Mouse (Mus musculus) heart, adult 2 months (tissue): ENCODE measurements at regions not wholly inside any gene's neighbourhood (a gene's known extent, or its start where the extent isn't known, plus 50 kb on each side); places are given as distances from the start of the nearest gene placed in this dataset.

Experiments used
- DNase-seq, 2 experiments: peaks; one replicate each; pipeline ENCODE4 v3.0.0; 2021
- H3K27ac ChIP-seq: fragments of 200-600 bp; 2 replicates; pipeline ENCODE4 v1.8.1; 2022
- H3K27me3 ChIP-seq: fragments of 200-500 bp; 2 replicates; pipeline ENCODE4 v1.6.1; 2012; ENCODE audit warnings: mild to moderate bottlenecking, low read length, inconsistent platforms, mixed read lengths; ENCODE audit not compliant: control insufficient read depth, insufficient read depth
- H3K36me3 ChIP-seq: fragments of 200-500 bp; 2 replicates; pipeline ENCODE4 v1.6.1; 2012; ENCODE audit warnings: low read length, inconsistent platforms; ENCODE audit not compliant: control insufficient read depth, insufficient read depth
- H3K4me1 ChIP-seq: fragments of 200-500 bp; 2 replicates; pipeline ENCODE4 v1.6.1; 2011; ENCODE audit warnings: low read length; ENCODE audit not compliant: control insufficient read depth, insufficient read depth
- H3K4me3 ChIP-seq: fragments of 200-600 bp; 2 replicates; pipeline ENCODE4 v1.8.1; 2022
- H3K79me2 ChIP-seq: fragments of 200-500 bp; replicated peaks from 2 replicates; pipeline ENCODE4 v1.6.1; 2012; ENCODE audit warnings: mild to moderate bottlenecking, inconsistent platforms, low read length, moderate library complexity, mixed read lengths; ENCODE audit not compliant: control insufficient read depth, insufficient read depth
- H3K9ac ChIP-seq: fragments of 200-500 bp; 2 replicates; pipeline ENCODE4 v1.6.1; 2012; ENCODE audit warnings: low read depth, mild to moderate bottlenecking, control low read depth, inconsistent platforms, low read length, mixed read lengths
- CTCF ChIP-seq: fragments of 200-600 bp; IDR thresholded peaks from 2 replicates; pipeline ENCODE4 v1.8.1; 2022; ENCODE audit warnings: antibody characterized with exemption, mild to moderate bottlenecking, moderate library complexity
- EP300 ChIP-seq: fragments of 200-500 bp; IDR thresholded peaks from 2 replicates; pipeline ENCODE4 v1.6.1; 2011; ENCODE audit warnings: low read depth, low read length, control low read depth; ENCODE audit not compliant: insufficient read depth
- POLR2A ChIP-seq: fragments of 200-500 bp; IDR thresholded peaks from 2 replicates; pipeline ENCODE4 v1.6.1; 2011; ENCODE audit warnings: mild to moderate bottlenecking, low read depth, low read length, control low read depth; ENCODE audit not compliant: insufficient read depth
- WGBS: fragments of 180-500 bp; shearing (Covaris S2); methylation state at CpG from one replicate; pipeline ENCODE4 v1.1.7; 2018; 5-methylcytosine and 5-hydroxymethylcytosine counted together
- intact Hi-C: fragments of 180-260 bp; cut with DNase I; formaldehyde crosslinking; loops from one replicate; pipeline ENCODE4 v1.15.1; 2025

DNA sequence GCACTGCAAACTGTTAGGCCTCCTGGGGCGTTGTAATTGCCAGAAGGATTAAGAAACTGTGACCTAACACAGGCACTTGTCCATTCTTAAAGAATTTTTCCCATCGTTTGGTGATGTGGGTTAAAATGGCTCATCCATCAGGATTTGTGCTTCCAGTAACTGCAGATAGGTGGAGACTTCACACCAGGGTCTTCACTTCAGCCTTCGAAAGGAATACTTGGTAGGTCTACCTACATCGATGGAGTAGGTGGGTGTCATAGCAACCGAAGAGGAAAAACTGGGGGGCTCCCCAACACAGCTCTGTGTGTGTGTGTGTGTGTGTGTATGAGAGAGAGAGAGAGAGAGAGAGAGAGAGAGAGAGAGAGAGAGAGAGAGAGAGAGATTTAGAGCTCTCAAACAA, 126.3 kb upstream of the Zfp706 start:
- no peaks in the 10 kb centered on the region for H3K79me2 ChIP-seq
- no peak overlapping the region for H3K27ac ChIP-seq
- no peaks in the 10 kb centered on the region for H3K27me3 ChIP-seq
- no peak overlapping the region for H3K4me3 ChIP-seq
- H3K36me3 ChIP-seq = no peaks in the 10 kb centered on the region
- WGBS = 35% methylated on average over 5 of the region's 5 CpGs
- no peak overlapping the region for H3K9ac ChIP-seq
- intact Hi-C loops = no loop called here
- H3K4me1 ChIP-seq = peaks cover 1% of the 10 kb centered on the region; the same call in 1 of the 2 replicates
- peak; percentile 68 for TF ChIP-seq CTCF
- no peak for TF ChIP-seq POLR2A
- TF ChIP-seq EP300 = no peak
- DNase-seq = no peak

GRCm38 (mm10) chr15:37127681-37128080, 120.1 kb upstream of the Zfp706 start:
- no peak overlapping the region for H3K27ac ChIP-seq
- intact Hi-C loops = no loop called here
- H3K9ac ChIP-seq = no peak overlapping the region
- H3K36me3 ChIP-seq = no peaks in the 10 kb centered on the region
- H3K27me3 ChIP-seq = no peaks in the 10 kb centered on the region
- 82% methylated on average over 7 of the region's 7 CpGs for WGBS
- H3K79me2 ChIP-seq = no peaks in the 10 kb centered on the region
- H3K4me3 ChIP-seq = no peak overlapping the region
- TF ChIP-seq CTCF (no peak), EP300 (no peak), POLR2A (no peak)
- no peak for DNase-seq
- no peaks in the 10 kb centered on the region for H3K4me1 ChIP-seq

- WGBS = 90% methylated on average over 4 of the region's 4 CpGs
- no peaks in the 10 kb centered on the region for H3K36me3 ChIP-seq
- TF ChIP-seq CTCF (no peak), EP300 (no peak), POLR2A (no peak)
- no peak for DNase-seq
- H3K79me2 ChIP-seq = no peaks in the 10 kb centered on the region
- intact Hi-C loops = no loop called here
- no peaks in the 10 kb centered on the region for H3K4me1 ChIP-seq
- H3K27ac ChIP-seq = no peak overlapping the region
- no peak overlapping the region for H3K4me3 ChIP-seq
- no peak overlapping the region for H3K9ac ChIP-seq
- H3K27me3 ChIP-seq = no peaks in the 10 kb centered on the region
Measured at GRCm38 (mm10) chr15:37127170-37127569, 119.6 kb upstream of the Zfp706 start.

- Histone ChIP-seq H3K36me3 (no peaks in the 10 kb centered on the region), H3K79me2 (no peaks in the 10 kb centered on the region), H3K27me3 (no peaks in the 10 kb centered on the region), H3K9ac (no peak overlapping the region), H3K4me1 (no peaks in the 10 kb centered on the region), H3K4me3 (no peak overlapping the region), H3K27ac (no peak overlapping the region)
- 86% methylated on average over 4 of the region's 4 CpGs for WGBS
- TF ChIP-seq CTCF = no peak
- TF ChIP-seq EP300 = no peak
- no peak for TF ChIP-seq POLR2A
- intact Hi-C loops = no loop called here
- no peak for DNase-seq
Measured at GRCm38 (mm10) chr15:37125823-37126222, 118.2 kb upstream of the Zfp706 start.

DNA sequence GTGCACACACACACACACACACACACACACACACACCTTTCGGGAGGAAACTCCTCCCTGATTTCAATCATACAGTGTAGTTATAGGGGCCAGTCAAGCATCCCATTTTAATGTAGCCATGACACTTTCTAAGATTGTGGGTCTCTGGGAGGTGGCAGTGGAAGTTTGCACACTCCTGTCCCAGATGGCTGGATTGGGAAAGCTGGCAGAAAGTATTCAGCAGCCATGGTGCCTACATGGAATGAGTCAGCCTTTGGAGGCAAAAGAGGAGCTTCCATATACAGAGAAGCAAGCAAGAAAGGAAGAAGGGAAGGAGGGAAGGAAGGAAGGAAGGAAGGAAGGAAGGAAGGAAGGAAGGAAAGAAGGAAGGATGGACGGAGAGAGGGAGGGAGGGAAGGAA, 117.4 kb upstream of the Zfp706 start:
- Histone ChIP-seq H3K27me3 (no peaks in the 10 kb centered on the region), H3K36me3 (no peaks in the 10 kb centered on the region), H3K9ac (no peak overlapping the region), H3K4me3 (no peak overlapping the region), H3K27ac (no peak overlapping the region), H3K4me1 (no peaks in the 10 kb centered on the region), H3K79me2 (no peaks in the 10 kb centered on the region)
- no peak for DNase-seq
- intact Hi-C loops = no loop called here
- WGBS = 62% methylated on average over 2 of the region's 2 CpGs
- TF ChIP-seq CTCF (no peak), EP300 (no peak), POLR2A (no peak)

- Histone ChIP-seq H3K4me1 (no peaks in the 10 kb centered on the region), H3K36me3 (no peaks in the 10 kb centered on the region), H3K27me3 (no peaks in the 10 kb centered on the region), H3K9ac (no peak overlapping the region), H3K27ac (no peak overlapping the region), H3K79me2 (no peaks in the 10 kb centered on the region), H3K4me3 (no peak overlapping the region)
- DNase-seq = no peak
- WGBS = 80% methylated on average over 7 of the region's 7 CpGs
- TF ChIP-seq EP300 (no peak), CTCF (no peak), POLR2A (no peak)
- intact Hi-C loops = no loop called here
Measured at GRCm38 (mm10) chr15:37124299-37124698, 116.7 kb upstream of the Zfp706 start.

DNA sequence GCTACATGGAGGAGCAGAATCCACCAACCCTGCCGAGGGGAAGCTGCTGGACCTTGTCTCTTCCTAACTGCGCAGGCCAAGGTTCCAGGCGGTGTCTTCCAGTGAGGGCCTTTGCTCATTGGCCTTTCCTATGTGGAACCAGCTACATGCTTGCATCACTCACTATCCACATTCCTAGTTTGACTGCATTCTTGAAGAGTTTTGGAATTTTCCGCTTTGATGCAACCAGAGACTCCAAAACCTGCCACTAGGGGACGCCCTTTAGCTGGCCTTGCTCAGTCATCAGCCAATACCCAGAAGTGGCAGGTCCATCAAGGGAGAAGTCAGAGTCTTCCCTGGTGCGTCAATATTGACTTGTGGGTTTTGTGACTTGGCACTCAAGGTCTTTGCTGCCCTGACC, 112.8 kb upstream of the Zfp706 start:
- Histone ChIP-seq H3K36me3 (no peaks in the 10 kb centered on the region), H3K4me1 (no peaks in the 10 kb centered on the region), H3K9ac (no peak overlapping the region), H3K4me3 (no peak overlapping the region), H3K27me3 (no peaks in the 10 kb centered on the region), H3K79me2 (no peaks in the 10 kb centered on the region), H3K27ac (no peak overlapping the region)
- TF ChIP-seq EP300 (peak; percentile 68; the same call in 1 of the 2 replicates), CTCF (peak; percentile 97), POLR2A (no peak)
- intact Hi-C loops = loop anchor here (1.0 kb wide), 1 partner anchor 208 kb away; no protein-coding TSS in a partner anchor
- DNase-seq = peak; percentile 66 to 82
- 15% methylated on average over 6 of the region's 6 CpGs for WGBS
